Mouse (Mus musculus) neural tube, embryonic 14.5 days (tissue): ENCODE results near the gene Mgl2. TPM values are rescaled to one million over a fixed set of nuclear protein-coding genes. Genes with fewer than 3 reads are reported as not detected.
"Not testable (repeated sequence)": the region's sequence is repeated elsewhere in the genome, so short reads cannot be mapped to it uniquely, and the experiment has no call there.

Experiments
- ATAC-seq: fragments of 200-750 bp; cut with Nextera tagmentation; 2 replicates; pipeline ENCODE4 v1.8.0; 2017; ENCODE audit warnings: low read depth, mild to moderate bottlenecking, moderate TSS enrichment, moderate library complexity
- H3K27ac ChIP-seq: fragments of 300-500 bp; sonication (generic); 2 replicates; pipeline ENCODE4 v1.5.1; 2014; ENCODE audit warnings: low read depth, mild to moderate bottlenecking, control low read depth, low read length, moderate library complexity, mixed read lengths
- H3K27me3 ChIP-seq: fragments of 300-500 bp; sonication (generic); 2 replicates; pipeline ENCODE4 v1.6.1; 2014; ENCODE audit warnings: low read length; ENCODE audit not compliant: control insufficient read depth, insufficient read depth
- H3K36me3 ChIP-seq: fragments of 300-500 bp; sonication (generic); 2 replicates; pipeline ENCODE4 v1.6.1; 2014; ENCODE audit warnings: low read length, mixed read lengths; ENCODE audit not compliant: control insufficient read depth, insufficient read depth
- H3K4me1 ChIP-seq: fragments of 300-500 bp; sonication (generic); 2 replicates; pipeline ENCODE4 v1.6.1; 2014; ENCODE audit warnings: low read length; ENCODE audit not compliant: control insufficient read depth, insufficient read depth
- H3K4me2 ChIP-seq: fragments of 300-500 bp; sonication (generic); 2 replicates; pipeline ENCODE4 v1.6.1; 2014; ENCODE audit warnings: mild to moderate bottlenecking, low read depth, low read length, control low read depth
- H3K4me3 ChIP-seq: fragments of 300-500 bp; sonication (generic); 2 replicates; pipeline ENCODE4 v1.5.1; 2014; ENCODE audit warnings: low read depth, low read length, control low read depth, mixed read lengths
- H3K9ac ChIP-seq: fragments of 300-500 bp; sonication (generic); replicated peaks from 2 replicates; pipeline ENCODE4 v1.6.1; 2014; ENCODE audit warnings: low read depth, mild to moderate bottlenecking, control low read depth, low read length, mixed read lengths
- H3K9me3 ChIP-seq: fragments of 300-500 bp; sonication (generic); 2 replicates; pipeline ENCODE4 v1.6.1; 2016; ENCODE audit warnings: low read length; ENCODE audit not compliant: control insufficient read depth
- WGBS: fragments of 180-500 bp; shearing (Covaris S2); extraction: QIAGEN DNeasy Blood & Tissue Kit; methylation state at CpG from one replicate; pipeline ENCODE4 v1.1.7; 2014; 5-methylcytosine and 5-hydroxymethylcytosine counted together
- polyA plus RNA-seq: library from polyadenylated mRNA; unstranded; fragments of >200 nt; fragmentation: Nextera tagmentation; extraction: Ambion mirVana; gene quantifications from 2 replicates; pipeline ENCODE4 v1.2.1, GENCODE M21; 2014

The Mgl2 gene
- polyA plus RNA-seq, 1 experiment from 2014 or later = 0.20 TPM

DNA sequence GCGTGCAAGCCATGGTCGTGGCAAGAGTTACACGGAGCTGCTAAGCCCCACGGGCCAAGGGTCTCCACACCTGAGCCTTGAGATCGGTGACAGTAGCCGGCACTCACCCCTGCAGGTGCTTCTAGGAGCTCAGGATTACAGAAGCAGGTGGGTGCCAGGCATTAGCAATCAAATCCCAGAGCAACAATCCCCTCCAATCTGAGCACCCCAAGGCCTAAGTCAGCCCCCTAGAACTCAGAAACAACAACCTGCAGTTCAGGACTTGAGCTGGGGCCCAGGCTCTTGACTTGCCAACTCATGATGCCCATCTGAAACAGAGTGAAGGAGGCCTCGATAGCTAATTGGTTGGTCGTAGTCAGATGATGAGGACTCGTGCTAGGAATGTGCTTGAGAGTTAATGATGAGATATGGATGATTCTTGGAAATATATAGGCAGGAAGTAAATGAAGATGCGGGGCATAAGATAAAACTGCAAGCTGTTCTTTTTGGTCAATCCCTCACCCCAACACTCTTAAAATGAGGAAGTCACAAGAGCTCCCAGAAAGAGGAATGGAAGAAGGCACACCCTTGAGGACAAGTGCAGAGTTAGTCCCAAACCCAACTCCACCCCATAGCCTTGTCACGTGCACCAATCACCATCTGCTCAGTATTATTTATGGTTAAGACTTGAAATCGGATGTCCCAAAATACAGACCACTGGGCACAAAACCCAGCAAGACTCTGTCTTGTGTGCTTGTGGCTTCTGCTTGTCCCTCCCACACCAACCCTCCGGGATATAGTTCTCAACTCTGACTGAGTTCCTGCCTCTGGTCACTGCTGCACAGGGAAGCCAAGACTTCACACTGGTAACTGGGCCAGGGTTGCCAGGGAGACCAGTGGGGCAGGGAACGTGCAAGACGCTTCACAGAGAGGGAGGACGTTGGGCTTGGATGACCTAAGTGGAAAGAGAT lies 36.1 kb downstream of the Mgl2 start:
- 74% methylated on average over 16 of the region's 16 CpGs for WGBS
- Histone ChIP-seq H3K36me3 (no peaks in the 10 kb centered on the region), H3K9ac (no peak overlapping the region), H3K27me3 (no peaks in the 10 kb centered on the region), H3K4me1 (no peaks in the 10 kb centered on the region), H3K27ac (no peak overlapping the region), H3K4me3 (no peak overlapping the region), H3K4me2 (no peak overlapping the region), H3K9me3 (no peaks in the 10 kb centered on the region)
- ATAC-seq = no peak

DNA sequence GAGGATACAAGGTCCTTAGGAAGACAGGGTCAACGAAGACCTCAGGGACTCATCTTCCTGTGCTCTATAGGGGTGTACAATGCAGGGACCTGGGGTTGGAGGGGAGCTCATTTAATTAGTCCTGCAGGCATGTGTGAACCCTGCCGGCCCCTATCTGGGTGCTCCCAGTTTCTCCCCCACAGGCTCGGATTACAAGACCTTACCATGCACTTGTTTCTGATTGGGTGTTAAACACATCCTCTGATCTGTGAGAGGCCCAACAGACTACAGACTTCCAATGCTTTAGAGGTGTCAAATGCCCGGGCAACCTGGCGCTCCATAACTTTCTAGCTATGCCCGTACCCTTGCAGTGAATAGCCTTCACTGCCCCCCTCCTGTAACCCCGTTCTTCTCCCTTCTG lies 38.0 kb downstream of the Mgl2 start:
- no peak overlapping the region for H3K27ac ChIP-seq
- 60% methylated on average over 7 of the region's 7 CpGs for WGBS
- no peak for ATAC-seq

DNA sequence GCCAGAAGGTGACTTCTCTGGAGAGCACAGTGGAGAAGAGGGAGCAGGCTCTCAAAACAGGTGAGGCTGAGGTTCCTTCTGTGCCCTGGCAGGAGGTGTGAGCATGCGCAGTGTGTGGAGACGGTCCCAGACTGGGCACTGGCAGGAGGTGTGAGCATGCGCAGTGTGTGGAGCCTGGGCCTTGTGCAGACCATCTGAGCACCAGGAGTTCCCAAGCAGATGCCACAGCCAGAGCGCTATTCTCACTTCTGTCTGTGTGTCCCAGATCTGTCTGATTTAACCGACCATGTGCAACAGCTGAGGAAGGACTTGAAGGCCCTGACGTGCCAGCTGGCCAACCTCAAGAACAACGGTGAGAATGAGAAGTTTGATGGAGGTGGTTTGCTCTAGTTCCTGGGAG lies 39.3 kb downstream of the Mgl2 start:
- not testable (repeated sequence) for H3K36me3 ChIP-seq
- WGBS = 96% methylated on average over 7 of the region's 7 CpGs

More for the DNA sequence above, 38.0 kb downstream of the Mgl2 start:
- Histone ChIP-seq H3K36me3 (no peaks in the 10 kb centered on the region), H3K9ac (no peak overlapping the region), H3K27me3 (no peaks in the 10 kb centered on the region), H3K9me3 (no peaks in the 10 kb centered on the region), H3K4me2 (no peak overlapping the region), H3K4me3 (no peak overlapping the region), H3K4me1 (no peaks in the 10 kb centered on the region)

DNA sequence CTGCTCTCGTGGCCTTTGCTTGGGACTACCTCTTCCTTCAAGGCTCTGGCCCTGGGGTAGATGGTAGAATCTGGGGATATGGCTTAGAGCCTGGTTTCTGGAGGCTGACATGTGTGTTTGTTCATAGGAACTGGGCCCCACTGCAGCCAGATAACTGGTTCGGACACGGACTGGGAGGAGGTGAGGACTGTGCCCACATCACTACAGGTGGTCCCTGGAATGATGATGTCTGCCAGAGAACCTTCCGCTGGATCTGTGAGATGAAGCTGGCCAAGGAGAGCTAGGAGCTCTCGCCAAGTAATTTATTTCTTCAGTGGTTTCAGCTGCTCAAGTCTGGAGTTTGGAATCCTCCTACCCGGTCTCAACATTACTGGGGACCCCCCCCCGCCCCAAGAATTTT lies 40.2 kb downstream of the Mgl2 start:
- Histone ChIP-seq H3K9me3 (no peaks in the 10 kb centered on the region), H3K4me1 (no peaks in the 10 kb centered on the region), H3K4me2 (no peak overlapping the region), H3K27me3 (no peaks in the 10 kb centered on the region), H3K4me3 (no peak overlapping the region), H3K27ac (no peak overlapping the region), H3K9ac (no peak overlapping the region), H3K36me3 (no peaks in the 10 kb centered on the region)
- 79% methylated on average over 7 of the region's 7 CpGs for WGBS
- no peak for ATAC-seq

More for the DNA sequence above, 39.3 kb downstream of the Mgl2 start:
- not testable (repeated sequence) for H3K4me2 ChIP-seq, H3K27me3 ChIP-seq, H3K27ac ChIP-seq, H3K4me3 ChIP-seq, H3K9ac ChIP-seq, ATAC-seq, H3K4me1 ChIP-seq, H3K9me3 ChIP-seq

DNA sequence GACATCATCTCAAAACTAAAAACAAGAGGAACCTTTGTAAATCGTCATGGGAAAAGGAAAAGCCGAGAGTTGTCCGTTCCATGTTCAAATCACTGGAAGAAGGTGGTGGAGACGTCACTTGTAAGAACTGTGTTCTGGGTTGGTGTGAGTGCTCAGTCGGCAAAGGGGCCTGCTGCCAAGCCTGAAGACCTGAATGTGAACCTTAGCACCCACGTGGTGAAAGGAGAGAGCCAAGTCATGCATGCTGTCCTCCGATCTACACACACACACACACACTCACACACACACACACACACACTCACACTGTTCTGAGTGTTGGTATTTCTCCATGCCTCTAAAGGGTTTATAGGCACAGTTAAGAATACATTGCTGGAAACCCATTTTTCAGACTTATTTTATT lies 41.1 kb downstream of the Mgl2 start:
- 77% methylated on average over 7 of the region's 7 CpGs for WGBS
- no peak for ATAC-seq
- Histone ChIP-seq H3K36me3 (no peaks in the 10 kb centered on the region), H3K27ac (no peak overlapping the region), H3K9ac (no peak overlapping the region), H3K4me3 (no peak overlapping the region), H3K9me3 (no peaks in the 10 kb centered on the region), H3K27me3 (no peaks in the 10 kb centered on the region), H3K4me1 (no peaks in the 10 kb centered on the region), H3K4me2 (no peak overlapping the region)

DNA sequence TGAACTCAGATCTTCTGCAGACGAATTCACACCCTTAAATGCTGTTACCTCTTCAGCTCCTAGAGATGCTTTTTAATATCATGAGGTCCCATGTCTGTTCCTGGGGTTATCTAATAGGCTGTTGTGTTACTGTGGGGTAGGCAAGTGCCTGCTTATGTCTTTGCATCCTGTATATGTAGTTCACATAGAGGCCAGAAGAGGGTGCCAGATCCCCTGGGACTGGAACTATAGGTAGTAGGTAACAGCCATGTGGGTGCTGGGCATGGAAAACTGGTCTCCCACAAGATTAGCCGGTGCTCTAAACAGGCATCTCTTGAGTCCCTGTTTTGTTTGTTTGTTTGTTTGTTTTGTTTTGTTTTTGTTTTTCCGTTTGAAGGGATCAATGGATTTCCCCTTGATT lies 41.7 kb downstream of the Mgl2 start:
- Histone ChIP-seq H3K4me1 (no peaks in the 10 kb centered on the region), H3K9me3 (no peaks in the 10 kb centered on the region), H3K9ac (no peak overlapping the region), H3K27me3 (no peaks in the 10 kb centered on the region), H3K4me3 (no peak overlapping the region), H3K4me2 (no peak overlapping the region), H3K27ac (no peak overlapping the region), H3K36me3 (no peaks in the 10 kb centered on the region)
- 49% methylated on average over 3 of the region's 3 CpGs for WGBS
- ATAC-seq = no peak

DNA sequence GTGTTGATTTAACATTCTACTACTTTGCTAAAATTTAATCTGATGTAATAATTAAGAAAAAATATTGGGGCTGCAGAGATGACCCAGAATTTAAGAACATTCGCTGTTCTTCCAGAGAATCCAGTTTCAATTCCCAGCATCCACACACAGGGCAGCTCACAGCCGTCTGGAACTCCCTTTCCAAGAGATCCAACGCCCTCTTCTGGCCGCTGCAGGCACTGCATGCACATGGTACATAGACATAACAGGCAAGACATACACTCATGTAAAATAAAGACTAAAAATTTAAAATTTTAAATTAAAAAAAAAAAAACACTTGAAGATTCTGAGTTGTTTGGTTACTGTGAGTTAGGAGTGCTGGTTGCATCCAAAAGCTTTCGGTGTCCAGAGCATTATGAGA lies 42.2 kb downstream of the Mgl2 start:
- Histone ChIP-seq H3K36me3 (no peaks in the 10 kb centered on the region), H3K9me3 (no peaks in the 10 kb centered on the region), H3K27me3 (no peaks in the 10 kb centered on the region), H3K4me2 (no peak overlapping the region), H3K4me3 (no peak overlapping the region), H3K27ac (no peak overlapping the region), H3K9ac (no peak overlapping the region), H3K4me1 (no peaks in the 10 kb centered on the region)
- ATAC-seq = no peak
- 53% methylated on average over 5 of the region's 5 CpGs for WGBS

DNA sequence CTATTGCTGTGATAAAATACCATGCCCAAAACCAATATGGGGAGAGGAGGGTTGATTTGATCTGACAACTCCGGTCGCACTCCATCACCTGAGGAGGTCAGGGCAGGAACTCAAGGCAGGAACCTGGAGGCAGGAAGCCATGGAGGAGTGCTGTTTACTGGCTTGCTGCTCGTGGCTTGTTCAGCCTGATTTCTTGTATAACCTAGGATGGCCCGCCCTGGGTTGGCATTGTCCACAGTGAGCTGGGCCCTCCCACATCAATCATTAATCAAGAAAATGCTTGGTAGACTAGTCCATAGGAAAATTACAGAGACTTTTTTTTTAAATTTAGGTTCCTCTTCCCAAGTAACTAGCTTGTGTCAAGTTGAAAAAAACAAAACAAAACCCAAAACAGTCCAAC lies 44.4 kb downstream of the Mgl2 start:
- Histone ChIP-seq H3K27ac (no peak overlapping the region), H3K4me3 (no peak overlapping the region), H3K9me3 (no peaks in the 10 kb centered on the region), H3K4me2 (no peak overlapping the region), H3K36me3 (no peaks in the 10 kb centered on the region), H3K4me1 (no peaks in the 10 kb centered on the region), H3K9ac (no peak overlapping the region), H3K27me3 (no peaks in the 10 kb centered on the region)
- WGBS = 89% methylated on average over 4 of the region's 4 CpGs
- ATAC-seq = no peak

DNA sequence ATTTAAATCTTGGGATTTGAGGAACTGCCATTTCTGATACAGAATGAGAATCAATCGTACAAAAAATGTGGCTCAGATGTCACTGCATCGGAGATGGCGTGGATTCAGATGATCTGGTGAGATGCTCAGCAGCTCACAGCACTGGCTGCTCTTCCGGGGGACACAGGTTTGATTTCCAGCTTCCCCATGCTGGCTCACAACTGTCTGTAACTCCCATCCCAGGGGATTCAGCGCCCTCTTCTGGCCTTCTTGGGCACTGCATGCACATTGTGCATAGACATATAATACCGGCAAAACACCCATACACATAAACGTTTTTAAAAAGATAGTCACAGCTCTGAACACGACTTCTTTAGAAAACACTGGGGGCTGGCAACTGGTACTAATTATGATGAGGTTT lies 47.5 kb downstream of the Mgl2 start:
- Histone ChIP-seq H3K9me3 (no peaks in the 10 kb centered on the region), H3K4me3 (no peak overlapping the region), H3K9ac (no peak overlapping the region), H3K36me3 (no peaks in the 10 kb centered on the region), H3K4me1 (no peaks in the 10 kb centered on the region), H3K27ac (no peak overlapping the region), H3K4me2 (no peak overlapping the region), H3K27me3 (no peaks in the 10 kb centered on the region)
- no peak for ATAC-seq
- 73% methylated on average over 8 of the region's 8 CpGs for WGBS
